8 mouse cellular contexts compared by ENCODE assay signal in the genomic region with DNA sequence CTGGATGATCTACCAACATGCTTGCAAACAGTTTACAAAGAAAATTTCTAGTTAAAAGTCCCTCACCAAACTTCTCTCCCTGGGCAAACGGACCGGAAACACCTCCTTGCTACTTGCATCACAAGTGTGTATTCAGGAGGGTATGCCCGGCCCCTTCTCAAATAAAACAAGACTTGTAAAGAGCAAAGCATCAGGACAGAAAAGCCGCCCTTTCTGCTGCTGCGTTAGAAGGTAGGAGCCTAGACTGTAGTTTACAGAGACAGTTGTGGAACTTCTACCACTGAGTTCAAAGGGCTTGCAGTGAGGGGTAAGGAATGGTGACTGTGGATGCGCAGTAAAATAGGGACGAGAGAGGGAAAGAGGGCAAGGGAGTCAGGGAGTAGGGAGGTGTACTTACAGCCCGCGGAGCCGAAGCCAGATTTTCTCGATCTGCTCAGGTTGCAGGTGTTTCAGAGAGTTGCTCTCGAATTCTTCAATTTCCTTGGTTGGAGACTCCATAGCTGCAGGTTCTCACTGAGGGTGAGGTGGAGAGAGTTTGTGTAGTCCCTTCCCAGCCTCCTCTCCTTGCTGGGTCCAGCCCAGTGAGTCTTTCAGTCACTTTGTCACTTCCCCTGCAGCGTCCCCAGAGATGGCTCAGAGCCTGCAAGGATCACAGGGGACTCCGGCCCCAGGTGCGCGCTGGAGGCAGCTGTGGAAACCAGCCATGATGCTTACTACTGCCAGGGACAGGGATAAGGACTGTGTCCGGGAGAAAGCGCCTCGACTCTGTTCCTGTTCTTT.
DNase-seq lines count a peak whose midpoint lies in the region; ATAC-seq lines count a peak whose summit lies in the region.

No protein-coding gene starts in this region.

- no peak overlapping the region for H3K27ac ChIP-seq in heart, embryonic 11.5 days (ENCODE audit: low read depth, low read length)
- no peak overlapping the region for H3K27ac ChIP-seq in liver, embryonic 12.5 days

- intact Hi-C loops in gastrocnemius, postnatal 14 days (cut with DNase I; ENCODE audit: low total_unique reads) = no loop called here

- H3K27me3 ChIP-seq in heart, embryonic 11.5 days (ENCODE audit: control insufficient read depth, insufficient read depth, low read length) = no peaks in the 10 kb centered on the region
- H3K27me3 ChIP-seq in liver, embryonic 12.5 days (replicated peaks) = peaks cover 37% of the 10 kb centered on the region

- ATAC-seq in cerebellum, adult (ENCODE audit: insufficient number of reproducible peaks, low FRiP score, low TSS enrichment) = peak; percentile 56
- 0 out of 2 replicates have a peak, but pooled peaks have one; percentile 35 for ATAC-seq in heart, embryonic 11.5 days (replicated peaks; ENCODE audit: insufficient number of reproducible peaks, low FRiP score, low TSS enrichment)
- no peak for ATAC-seq in liver, embryonic 12.5 days

- no peaks in the 10 kb centered on the region for H3K9me3 ChIP-seq in heart, embryonic 11.5 days (replicated peaks; ENCODE audit: control insufficient read depth, low read length)
- H3K9me3 ChIP-seq in liver, embryonic 12.5 days (replicated peaks) = no peaks in the 10 kb centered on the region

- no peak for DNase-seq in cerebellum, postnatal 10 days
- peak; percentile 71 for DNase-seq in cerebellum, adult 9-10 months
- no peak for DNase-seq in gastrocnemius, postnatal 14 days
- DNase-seq in right cerebral cortex, adult 18-20 months = no peak
- no peak for DNase-seq in left cerebral cortex, adult 8-10 months (ENCODE audit: low spot score in 2 of 2)

- H3K4me3 ChIP-seq in heart, embryonic 11.5 days (ENCODE audit: low read depth, low read length) = peak overlapping the region; percentile 47
- peak overlapping the region; percentile 11 for H3K4me3 ChIP-seq in liver, embryonic 12.5 days

- peak overlapping the region; percentile 93 for H3K4me2 ChIP-seq in heart, embryonic 11.5 days
- H3K4me2 ChIP-seq in liver, embryonic 12.5 days = peak overlapping the region; percentile 47

- H3K36me3 ChIP-seq in heart, embryonic 11.5 days (ENCODE audit: control insufficient read depth, insufficient read depth, low read length) = no peaks in the 10 kb centered on the region
- H3K36me3 ChIP-seq in liver, embryonic 12.5 days = no peaks in the 10 kb centered on the region

- H3K9ac ChIP-seq in heart, embryonic 11.5 days (ENCODE audit: low read depth, low read length) = peak overlapping the region; percentile 64
- no peak overlapping the region for H3K9ac ChIP-seq in liver, embryonic 12.5 days

- WGBS in heart, embryonic 11.5 days (ENCODE audit: insufficient replicate concordance) = 1% methylated on average over 19 of the region's 19 CpGs
- 5% methylated on average over 19 of the region's 19 CpGs for WGBS in liver, embryonic 12.5 days (ENCODE audit: insufficient replicate concordance)

- H3K4me1 ChIP-seq in heart, embryonic 11.5 days (ENCODE audit: control insufficient read depth, insufficient read depth, low read length) = 0 out of 2 replicates have a peak, but pooled peaks cover 4% of the 10 kb centered on the region
- H3K4me1 ChIP-seq in liver, embryonic 12.5 days = peaks cover 3% of the 10 kb centered on the region
